Mouse (Mus musculus) urinary bladder, adult 2 months (tissue): ENCODE results near the gene Tead1. TPM values are rescaled to one million over a fixed set of nuclear protein-coding genes. Genes with fewer than 3 reads are reported as not detected.

Source experiments
- DNase-seq: peaks from one replicate; pipeline ENCODE4 v3.0.0; 2022; ENCODE audit warnings: low spot score
- polyA plus RNA-seq: library from polyadenylated mRNA; depleted of rRNA; stranded (reverse); fragments of >200 nt; gene quantifications from 2 replicates; pipeline ENCODE4 v1.2.3, GENCODE M21; 2012

Tead1 gene
- polyA plus RNA-seq, 1 experiment: 43.5 TPM

DNA sequence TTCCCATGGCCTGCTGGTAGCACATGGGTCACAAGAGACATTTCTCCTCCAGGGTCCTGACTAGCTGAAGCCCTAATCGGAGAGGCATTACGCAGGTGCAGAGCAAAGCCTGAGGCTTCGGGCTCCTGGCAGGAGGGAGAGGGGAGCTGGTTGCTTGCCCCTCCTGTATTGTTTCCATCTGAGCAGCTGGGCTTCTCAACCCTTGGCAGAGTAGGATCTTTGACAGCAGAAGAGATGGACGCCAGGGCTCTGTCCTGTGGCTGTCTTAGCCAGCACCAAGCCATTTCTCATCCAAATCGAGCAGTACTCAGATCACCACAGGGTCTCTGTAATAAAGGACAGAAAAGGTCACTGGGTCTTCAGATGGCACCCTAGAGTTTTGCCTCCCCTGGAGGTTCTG lies 97.6 kb downstream of the Tead1 start:
- no peak for DNase-seq

DNA sequence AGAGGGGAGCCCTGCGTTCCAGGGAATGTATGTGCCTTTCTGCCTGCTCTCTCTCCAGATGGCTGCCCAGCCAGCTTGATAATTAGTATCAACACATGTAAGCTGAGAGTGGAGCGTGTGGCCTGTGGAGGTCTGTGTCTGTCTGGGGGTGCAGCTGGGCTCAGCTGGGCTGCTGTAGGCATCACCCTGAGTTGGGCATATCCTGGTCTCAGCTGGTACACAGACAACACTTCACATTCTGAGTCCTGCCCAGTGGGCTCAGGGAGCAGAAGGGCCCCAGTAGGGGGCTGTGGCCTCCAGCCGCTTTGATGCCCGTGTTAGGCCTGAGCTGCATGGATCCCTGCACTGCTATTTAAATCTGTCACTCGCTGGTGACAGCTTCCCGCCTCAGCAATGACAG lies 100.5 kb downstream of the Tead1 start:
- DNase-seq: no peak

GRCm38 (mm10) chr7:112780910-112781309 lies 101.8 kb downstream of the Tead1 start:
- no peak for DNase-seq

- no peak for DNase-seq
Measured at GRCm38 (mm10) chr7:112781987-112782386, 102.9 kb downstream of the Tead1 start.

DNA sequence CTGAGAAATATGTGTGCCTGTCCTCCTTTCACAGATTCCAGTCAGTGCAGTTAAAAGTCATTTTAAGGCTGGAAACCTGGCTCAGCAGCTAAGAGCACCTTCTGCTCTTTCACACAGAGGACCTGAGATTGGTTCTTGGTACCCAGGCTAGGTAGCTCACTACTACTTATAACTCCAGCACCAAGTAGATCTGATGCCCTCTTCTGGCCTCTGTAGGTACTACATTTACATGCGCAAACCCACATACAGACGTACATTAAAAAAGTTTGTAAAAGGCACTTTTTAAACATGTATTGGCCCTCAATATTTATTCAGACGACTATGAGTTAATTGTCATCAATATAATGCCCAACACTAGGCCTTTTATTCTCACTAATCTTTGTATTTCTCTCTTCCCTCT lies 105.2 kb downstream of the Tead1 start:
- DNase-seq: no peak

DNA sequence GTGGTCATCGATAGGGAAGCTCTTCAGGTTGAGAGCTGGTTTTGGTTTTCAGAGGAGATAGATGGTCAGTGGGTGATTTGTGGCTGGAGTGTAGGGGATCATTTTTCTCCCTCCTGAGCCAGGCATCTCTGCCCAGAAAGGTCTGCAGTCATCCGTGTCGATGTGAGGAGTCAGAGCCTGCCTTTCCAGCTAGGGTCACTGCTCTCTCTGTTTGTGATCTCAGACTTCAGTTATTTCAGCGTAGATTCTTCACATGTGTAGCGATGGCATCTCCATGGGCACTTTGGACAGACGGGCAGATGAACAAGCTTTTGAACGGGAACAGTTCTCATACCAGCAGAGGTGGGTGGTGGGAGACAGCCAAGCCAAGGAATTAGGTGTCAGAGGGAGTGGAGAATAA lies 106.2 kb downstream of the Tead1 start:
- no peak for DNase-seq

- no peak for DNase-seq
Measured at GRCm38 (mm10) chr7:112786556-112787225, 107.6 kb downstream of the Tead1 start.

GRCm38 (mm10) chr7:112787281-112787680 lies 108.2 kb downstream of the Tead1 start:
- no peak for DNase-seq

DNA sequence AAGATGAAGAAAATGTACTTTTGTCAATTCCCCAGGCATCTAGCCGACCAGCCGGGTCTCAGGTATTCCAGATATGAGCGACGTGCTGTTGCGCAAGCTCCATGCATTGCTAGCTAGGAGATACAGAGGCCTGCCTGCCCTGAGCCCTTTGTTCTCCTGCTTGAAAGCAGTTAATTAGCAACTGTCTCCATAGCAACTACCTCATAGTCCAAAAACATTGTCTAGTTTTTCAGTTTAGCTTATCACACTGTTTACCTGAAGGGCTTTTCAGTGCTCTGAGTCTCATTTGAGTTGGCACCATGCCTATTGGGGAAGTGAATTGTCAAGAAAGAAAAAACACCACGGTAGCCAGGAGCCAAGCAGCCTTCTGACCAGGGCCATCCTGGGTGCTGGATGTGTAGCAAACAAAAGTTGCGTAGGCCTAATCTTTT lies 109.2 kb downstream of the Tead1 start:
- DNase-seq: no peak

DNA sequence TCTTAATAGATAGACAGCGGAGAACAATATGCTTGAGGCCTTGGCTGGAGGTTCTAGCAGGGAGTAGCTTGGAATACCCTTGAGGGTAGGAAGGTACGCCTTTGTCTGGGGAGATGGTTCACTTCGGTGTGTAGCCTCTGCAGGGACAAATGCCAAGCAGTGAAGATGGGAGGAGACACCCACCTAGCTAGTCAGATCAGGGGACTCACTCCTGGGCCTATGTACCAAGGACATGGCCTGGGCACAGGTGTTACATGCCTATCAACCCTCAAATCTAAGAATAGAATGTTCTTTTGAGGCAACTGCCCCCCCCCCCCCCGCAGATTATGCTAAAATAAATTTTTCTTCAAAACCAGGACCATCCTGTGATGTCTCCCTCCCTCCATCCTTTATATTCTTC lies 110.6 kb downstream of the Tead1 start:
- no peak for DNase-seq

DNA sequence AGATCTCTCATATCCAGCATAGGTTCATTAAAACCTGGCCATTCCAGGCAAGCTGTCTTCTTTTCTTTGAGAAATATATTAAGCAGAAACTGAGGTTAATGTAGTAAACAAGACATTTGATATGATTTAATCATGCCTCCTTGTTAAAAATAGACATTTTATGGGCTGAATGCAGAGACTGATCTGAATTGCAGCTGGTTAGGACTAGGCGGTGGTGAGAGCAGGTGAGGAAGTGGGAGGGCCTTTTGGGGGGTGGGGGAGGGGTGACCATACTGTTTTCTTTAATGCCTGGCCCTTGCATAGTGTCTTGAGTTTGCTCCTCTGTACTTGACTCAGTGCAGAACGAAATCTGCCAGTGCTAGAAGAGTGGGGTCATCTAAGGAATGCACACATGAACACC lies 111.2 kb downstream of the Tead1 start:
- DNase-seq: no peak

DNA sequence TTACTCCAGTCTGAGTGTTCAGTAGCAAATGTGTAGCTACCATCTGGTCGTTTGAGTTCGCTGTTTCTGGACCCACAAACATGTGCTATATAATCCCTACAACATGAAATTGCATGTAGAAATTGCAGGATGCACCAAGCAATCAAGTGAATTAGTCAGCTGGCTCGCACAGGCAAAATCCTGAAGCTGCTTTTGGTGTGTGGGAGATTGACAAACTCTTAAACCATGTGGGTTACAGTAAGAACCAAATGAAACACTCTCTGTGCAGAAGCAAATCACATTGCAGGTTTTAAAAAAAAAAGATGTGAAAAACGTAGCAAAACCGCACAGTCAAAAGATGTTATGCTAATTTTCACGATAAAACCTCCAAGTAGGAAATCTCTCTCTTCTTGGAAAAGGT lies 113.6 kb downstream of the Tead1 start:
- no peak for DNase-seq

DNA sequence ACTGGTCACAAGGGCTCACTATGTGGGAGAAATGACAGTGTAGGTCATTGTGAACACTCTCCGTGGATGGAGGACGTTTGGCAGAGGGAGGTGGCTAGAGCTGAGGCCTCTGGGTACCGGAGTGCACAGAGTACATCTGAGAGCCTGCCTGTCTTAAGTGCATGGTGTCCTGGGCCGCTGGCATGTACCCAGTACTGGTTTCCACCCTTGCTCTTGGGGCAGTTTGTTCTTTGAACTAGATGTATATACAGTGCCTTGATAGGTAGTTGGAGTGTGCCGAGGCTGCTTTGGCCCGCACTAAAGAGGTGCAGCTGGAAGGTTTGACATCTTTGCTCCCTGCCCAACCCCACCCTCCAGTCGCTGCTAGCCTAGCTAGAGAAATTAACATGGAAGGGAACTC lies 114.8 kb downstream of the Tead1 start:
- DNase-seq: no peak

GRCm38 (mm10) chr7:112794481-112794880 lies 115.4 kb downstream of the Tead1 start:
- no peak for DNase-seq

DNA sequence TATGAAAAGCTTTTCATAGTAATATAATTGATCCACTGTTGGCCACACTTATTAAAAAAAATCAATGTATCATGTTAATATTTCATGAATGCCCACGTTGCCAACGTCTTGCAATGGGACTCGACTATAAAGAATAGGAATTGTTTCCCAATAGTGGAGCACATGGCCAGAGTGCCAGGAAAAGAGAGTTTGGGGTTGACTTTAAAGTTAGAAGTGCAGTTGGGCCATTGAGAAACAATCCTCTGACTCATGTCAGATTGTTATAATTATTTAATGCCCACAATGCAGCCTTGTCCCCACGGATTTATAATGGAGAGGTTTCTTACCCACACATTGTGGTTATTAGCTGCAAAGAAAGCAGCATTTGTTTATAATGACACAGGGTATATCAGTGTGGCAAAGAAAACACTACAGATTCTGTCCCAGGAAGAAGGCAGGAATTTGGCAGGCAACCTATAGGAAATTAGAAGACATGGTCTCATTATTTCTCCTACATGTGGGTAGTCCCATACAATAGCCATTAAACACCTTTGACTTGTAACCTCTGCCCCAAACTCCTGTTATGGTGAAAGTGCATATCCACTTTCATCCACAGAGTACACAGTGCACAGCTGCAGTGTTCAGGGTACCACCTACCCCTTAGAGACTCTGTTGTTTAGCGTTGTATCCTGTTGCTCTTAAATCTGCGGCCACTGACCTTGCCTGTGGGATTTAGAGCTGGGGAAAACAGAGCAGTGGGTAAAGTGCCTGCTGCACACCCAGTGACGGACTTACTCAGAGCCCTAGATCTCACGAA lies 118.6 kb downstream of the Tead1 start:
- DNase-seq: no peak

GRCm38 (mm10) chr7:112801706-112802105 lies 122.6 kb downstream of the Tead1 start:
- no peak for DNase-seq

DNA sequence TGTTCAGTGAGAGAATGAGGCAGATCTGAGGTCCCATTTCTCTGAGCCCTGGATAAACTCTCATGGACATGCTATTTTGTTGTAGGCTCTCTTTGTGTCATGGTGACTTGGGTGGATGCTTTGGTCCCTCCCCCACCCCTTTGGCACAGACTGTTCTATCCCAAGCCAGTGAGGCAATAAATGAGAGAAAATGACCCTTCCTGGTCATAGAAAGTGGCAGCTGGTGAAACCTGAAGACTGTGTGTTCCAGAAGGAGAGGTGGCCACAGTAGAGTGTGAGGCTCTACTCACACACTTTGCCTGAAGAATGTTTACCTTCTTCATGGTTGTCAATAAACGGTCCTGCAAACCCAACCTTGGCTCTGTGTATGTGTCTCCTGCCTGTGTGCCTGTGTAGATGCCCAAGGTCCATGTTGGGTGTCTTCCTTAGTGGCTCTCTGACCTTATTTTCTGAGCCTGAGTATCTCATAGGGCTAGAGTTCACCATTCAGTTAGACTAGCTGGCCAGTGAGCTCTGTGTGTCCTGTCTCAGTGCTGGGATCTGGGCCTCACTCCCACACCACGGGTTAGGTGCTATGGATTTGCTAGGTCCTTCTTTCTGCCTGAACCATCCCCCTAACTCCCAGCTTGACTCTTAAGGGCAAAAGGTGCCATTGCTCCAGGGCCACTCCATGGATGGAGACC lies 127.7 kb downstream of the Tead1 start:
- DNase-seq: no peak

DNA sequence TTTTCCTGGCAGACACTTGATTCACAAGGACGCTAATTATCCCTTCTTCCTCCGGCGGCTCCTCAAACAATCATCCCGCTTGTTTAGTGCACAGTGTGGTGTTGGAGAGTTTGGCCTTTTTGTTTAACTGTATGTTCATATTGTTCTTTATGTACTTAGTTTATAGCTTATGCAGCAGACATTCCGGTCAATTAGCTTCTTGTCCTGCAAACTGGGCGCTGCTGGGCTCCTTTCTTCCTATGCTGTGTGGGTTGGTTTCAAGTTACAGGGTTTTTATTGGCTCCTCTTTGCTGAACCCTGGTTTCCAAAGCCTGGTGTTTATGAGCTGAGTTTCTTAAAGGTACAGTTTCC lies 128.3 kb downstream of the Tead1 start:
- no peak for DNase-seq

- no peak for DNase-seq
Measured at GRCm38 (mm10) chr7:112810752-112811151, 131.6 kb downstream of the Tead1 start.

DNA sequence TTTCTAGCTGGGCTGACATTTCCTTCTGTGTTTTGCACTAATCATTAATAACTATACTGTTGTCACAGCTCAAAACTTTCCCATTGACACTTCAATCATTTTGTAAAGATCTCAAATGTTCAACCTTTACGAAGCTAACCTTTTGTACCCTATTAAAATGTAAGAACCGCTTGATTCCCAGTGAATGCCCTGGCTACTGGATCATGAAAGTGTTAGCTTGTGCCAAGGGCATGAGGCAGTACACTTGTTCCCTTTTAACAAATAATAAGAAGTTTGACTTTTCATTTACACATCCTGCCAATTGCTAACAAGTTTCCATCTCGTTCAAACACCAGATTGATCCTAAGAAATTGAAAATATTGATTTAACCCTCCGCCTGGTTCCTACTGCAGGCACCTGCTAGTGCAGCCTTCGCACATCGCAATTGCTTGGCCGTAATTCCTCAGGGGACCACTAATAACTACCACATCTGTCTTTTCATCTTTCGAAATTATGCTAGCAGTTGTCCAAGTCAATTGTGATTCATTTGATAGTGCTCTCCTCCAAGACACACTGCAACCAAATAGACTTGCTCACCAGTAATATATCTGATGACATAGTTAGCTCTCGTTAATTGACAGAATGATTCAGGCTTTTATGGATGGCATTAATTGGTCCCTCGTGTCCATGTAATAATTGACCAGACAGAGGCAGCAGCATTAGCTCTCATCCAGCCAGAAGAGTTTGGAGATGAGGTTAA lies 133.1 kb downstream of the Tead1 start:
- DNase-seq: no peak

GRCm38 (mm10) chr7:112813163-112813562 lies 134.0 kb downstream of the Tead1 start:
- DNase-seq: no peak

DNA sequence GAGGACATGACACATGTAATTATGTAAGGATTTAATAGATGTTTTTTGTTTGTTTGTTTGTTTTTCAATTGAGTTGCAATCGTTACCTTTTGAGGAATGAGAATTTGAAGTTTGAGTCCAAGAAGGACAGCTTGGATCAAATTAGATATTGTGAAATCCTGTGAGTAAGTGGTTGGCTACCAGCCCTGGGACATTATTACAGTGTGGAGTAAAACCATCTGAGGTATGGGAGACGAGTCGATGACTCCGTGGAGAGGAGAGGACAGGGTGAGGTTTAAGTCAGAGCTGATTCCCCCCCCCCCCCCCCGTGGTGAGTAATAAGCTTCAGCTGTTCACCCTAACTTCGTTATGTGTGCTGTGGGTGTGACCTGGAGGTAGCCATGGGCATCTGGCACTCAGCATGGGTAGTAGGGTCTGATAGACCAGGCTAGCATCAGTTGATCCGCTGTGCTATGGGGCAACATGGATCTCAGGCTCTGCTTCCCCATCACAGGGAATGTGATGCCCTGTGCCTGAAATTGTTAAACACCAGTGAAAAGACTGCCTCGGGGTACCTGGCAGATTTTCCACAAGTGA lies 134.7 kb downstream of the Tead1 start:
- DNase-seq: no peak
